In the genomic region with DNA sequence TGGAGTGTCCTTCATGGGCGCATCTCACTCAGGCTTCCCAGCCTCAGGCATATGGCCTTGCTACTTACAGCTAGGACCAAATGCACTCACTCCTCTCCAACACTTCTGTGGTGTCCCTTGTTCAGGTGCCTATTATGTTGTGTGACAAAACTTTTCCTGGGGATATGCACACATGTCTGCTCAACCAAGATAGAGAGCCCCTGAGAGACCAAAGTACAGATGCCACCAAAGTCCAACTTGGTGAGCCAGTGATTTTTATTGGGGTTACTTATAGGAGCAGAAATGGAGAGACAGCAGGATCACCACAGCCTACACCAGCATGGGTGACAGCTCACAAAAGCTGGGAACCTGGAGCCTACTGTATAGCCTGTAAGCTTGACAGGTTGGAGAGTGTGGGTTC, we compare ENCODE assay signal across 15 mouse cellular contexts.
"Had no signal": no experiment of that assay in that cellular context is flagged by ENCODE, and none has a peak within 500 bp of the region (broad histone marks: within the 10 kb centered on the region; RNA-seq: fewer than 3 reads in every experiment).

No protein-coding gene starts in this region.

- DNase-seq: retina, postnatal 1 day; right cerebral cortex, adult 18-20 months; right cerebral cortex, postnatal 14 days; right cerebral cortex, postnatal 25 days; right cerebral cortex, postnatal 4 days; spleen, adult 18-20 months; thymus, adult 2 months; thymus, postnatal 14 days; thymus, postnatal 25 days; thymus, postnatal 36 days; thymus, postnatal 4 days had no signal

- H3K9me3 ChIP-seq: neural tube, embryonic 13.5 days; neural tube, embryonic 15.5 days; stomach, embryonic 15.5 days had no signal

- H3K27me3 ChIP-seq: neural tube, embryonic 13.5 days; neural tube, embryonic 15.5 days; stomach, embryonic 15.5 days had no signal

- H3K9ac ChIP-seq: neural tube, embryonic 13.5 days; neural tube, embryonic 15.5 days; stomach, embryonic 15.5 days had no signal

- H3K4me2 ChIP-seq: neural tube, embryonic 13.5 days; neural tube, embryonic 15.5 days; stomach, embryonic 15.5 days had no signal

- H3K4me1 ChIP-seq: neural tube, embryonic 13.5 days; neural tube, embryonic 15.5 days; stomach, embryonic 15.5 days had no signal

- H3K36me3 ChIP-seq: neural tube, embryonic 13.5 days; neural tube, embryonic 15.5 days; stomach, embryonic 15.5 days had no signal

- H3K27ac ChIP-seq: neural tube, embryonic 13.5 days; neural tube, embryonic 15.5 days; stomach, embryonic 15.5 days; stomach, postnatal 0 days had no signal

- H3K4me3 ChIP-seq: neural tube, embryonic 13.5 days; neural tube, embryonic 15.5 days; stomach, embryonic 15.5 days had no signal
